Mouse (Mus musculus) frontal cortex, postnatal 25 days (tissue): ENCODE data around the gene 1700020L24Rik.

Source experiments
- DNase-seq, 2 experiments: peaks; one replicate each; pipeline ENCODE4 v3.0.0; 2022; ENCODE audit warnings: low spot score in 2 of 2

The 1700020L24Rik gene

DNA sequence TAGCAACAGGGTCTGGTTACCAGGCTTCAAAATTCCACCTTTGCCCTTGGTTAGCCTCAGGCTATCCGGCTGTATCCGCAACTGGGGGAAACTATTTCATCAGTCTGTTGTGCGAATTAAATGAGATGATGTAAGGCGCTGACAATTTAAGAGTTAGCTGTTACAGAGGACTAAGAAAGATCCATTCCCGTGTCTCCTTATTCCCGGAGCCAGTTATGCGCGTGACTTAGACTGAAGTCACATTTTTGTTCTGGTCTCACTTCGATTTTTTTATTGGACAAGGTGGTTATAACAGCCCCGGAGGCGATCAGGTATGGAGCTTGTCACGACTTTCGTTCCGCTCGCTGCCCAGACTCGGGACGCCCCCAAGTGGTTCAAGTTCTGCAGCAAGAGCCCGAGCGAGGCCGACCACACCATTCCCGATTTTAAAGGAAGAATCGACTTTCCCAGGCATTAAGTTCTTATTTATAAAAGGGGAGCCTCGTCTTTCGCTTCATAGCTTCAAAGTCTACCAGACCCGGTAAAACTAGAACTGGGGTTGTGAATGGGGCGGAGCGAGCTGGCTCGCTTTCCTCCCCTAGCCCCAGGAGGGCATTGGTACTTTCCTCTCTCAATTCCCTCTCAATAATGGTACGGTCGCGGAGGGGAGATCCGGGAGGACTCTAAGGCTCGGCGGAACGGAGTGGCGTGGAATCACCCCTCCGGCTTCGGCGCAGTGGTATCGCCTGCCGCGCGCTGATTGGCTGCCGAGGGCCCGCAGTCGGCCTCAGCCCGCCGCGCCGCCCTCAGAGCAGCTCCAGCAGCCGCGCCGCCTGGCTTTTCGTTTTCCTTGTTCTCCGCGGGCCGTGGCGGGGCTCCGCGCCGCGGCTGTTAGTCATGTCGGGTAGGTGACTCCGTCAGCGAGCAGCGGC is 35.1 kb downstream of the 1700020L24Rik start, which contains the start of gene Taf15:
TSS of gene Taf15 (plus strand) at position 763 of the 911 bp plus-strand sequence.
- peak; percentile 97 to 99 for DNase-seq

DNA sequence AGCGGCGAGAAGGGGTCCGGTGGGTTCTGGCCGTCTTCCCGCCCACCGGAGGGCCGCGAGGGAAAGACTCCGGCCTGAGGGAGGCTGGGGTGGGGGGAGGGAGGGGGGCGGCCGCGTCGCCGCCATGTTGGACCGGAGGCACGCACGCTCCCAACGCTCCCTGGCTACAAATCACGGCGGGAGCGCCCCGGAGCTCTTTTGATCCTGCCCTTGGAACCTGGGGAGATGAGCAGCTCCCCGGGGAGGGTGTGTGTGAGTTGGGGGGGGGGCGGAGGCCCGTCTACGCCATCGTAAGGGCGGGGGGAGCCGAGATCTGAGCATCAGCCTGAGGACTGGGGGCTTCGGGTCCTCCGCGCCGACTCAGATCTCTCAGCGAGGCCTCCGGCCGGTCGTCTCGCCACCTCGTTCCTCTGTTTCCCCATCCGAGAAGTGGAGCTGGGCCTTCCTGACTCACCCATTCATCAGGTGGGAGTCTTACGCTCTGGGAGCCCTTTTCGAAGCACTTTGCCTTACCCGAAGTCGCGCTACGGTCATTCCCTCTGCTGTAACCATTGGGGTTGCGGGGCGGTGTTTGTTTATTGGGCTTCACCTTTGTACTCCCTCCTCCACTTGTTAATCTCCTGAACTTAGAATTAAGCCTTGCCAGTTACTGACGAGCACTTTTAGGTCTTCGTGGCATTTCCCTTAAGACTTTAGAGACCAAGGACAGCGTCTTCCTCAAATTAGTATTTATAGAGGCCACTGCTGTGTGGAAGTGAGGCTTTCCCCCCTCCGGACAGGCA is 35.9 kb downstream of the 1700020L24Rik start:
- DNase-seq = no peak
